Mouse (Mus musculus): ENCODE results near the gene Cks2.

The Cks2 gene

GRCm38 (mm10) chr13:51681634-51682033, 36.6 kb downstream of the Cks2 start:
- DNase-seq: no peak

DNA sequence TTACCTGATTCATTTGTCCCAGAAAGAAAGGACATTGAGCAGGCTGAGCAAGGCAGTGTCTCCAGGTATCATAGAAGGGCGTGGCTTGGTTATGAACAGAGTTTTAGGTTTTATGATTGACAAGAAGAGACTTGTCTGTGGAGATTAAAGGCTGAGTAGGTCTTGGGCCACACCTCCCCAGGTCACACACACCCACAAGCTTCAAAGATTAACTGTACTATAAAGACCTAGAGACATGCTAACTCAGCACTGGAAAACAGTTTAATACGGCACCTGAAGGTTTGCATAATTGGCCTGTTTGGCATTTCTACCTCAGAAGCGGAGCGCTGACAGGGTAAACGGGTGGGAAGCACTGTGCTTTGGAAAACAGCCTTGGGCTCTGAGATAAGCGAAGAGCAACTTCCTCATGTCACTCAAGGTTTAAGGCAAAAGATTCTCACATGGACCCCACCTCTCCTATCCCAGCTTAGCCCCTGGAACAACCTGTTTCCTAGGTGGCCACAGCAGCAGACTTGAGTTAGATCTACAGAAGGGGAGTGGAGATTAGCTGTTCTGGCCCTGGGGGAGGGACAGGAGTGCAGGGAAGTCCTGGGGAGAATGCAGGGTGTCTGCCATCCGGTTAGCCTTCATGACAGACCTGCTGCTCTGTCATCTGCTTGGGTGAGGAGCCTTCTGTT, 40.4 kb downstream of the Cks2 start:
- no peak for DNase-seq

DNA sequence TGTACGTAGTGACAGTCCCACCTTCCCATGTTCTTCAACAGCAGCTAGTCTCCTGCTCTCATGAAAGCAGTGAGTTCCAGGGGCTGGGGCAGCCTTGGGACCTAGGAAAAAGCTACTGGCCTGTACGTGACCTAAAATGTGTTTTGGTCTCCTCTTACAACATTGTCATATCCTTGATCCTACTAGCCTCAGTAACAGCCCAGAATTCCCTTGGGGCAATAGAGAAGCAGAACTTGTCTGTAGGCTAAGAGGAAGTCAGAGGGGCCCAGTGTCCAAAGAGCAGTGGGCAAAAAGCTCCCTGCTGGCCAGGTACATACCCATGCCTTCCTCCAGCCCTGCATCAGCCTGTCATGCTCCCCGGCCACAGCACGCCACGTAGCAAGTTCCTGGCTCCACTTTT, 41.9 kb downstream of the Cks2 start:
- DNase-seq: no peak

DNA sequence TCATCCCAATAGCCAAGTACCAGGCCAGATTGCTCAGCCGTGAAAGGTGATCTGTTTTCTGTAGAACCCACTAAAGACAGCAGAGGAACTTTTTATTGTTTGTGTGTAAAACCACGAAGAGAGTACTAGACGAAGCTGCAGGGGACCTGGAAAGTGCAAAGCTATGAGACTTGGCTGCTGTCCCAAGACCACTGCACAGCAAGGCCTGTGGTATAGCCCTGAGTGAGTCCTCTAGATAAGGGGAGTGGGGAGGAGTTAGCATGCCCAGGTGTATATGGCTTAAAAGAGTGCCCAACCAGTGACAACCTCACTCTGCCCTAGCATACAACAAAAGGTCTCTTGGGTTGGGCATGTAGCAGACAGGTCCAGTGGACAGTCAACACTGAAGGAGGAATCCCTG, 43.7 kb downstream of the Cks2 start:
- DNase-seq: no peak

- no peak for DNase-seq
Measured at GRCm38 (mm10) chr13:51696481-51696880, 51.4 kb downstream of the Cks2 start.

- DNase-seq: no peak
Measured at GRCm38 (mm10) chr13:51697455-51697854, 52.4 kb downstream of the Cks2 start.

DNA sequence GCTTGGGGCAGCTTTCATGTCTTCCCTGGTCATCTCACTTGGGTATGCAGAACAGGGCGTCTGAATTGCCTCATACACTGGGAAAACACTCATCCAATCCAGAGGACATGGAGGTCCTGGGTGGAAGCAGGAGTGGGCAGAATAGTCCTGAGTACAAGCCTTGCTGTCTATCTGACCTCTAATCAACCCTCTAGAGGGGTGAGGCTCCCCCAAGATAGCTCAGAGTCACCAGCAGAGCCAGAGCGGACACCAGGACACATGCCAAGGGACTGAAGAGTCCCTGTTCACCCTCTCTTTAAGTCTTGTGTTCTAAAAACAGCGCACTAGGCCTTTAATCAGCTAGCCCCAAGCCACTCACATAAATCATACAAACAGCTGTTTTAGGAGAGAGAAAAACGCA, 52.9 kb downstream of the Cks2 start:
- no peak for DNase-seq

DNA sequence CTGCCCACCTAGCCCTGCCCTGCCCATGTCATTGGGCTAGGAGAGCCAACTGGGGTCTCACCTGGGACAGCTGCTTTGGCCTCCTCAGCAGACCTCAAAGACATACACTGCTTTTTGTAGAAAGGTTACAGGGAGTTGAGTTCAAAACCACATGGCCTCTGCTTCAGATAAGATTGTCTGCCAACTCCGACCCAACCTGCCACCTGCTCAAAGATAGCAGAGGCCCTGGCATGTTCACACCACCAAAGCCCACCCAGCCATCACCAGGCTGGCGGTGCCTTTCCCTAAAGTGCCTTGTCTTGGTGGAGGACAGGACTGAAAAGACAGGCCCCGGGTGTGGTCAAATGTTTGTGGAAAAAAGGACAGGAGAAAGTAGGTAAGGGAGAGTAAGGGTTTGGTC, 53.3 kb downstream of the Cks2 start:
- no peak for DNase-seq

All from embryo, embryonic 11 days (tissue).